Mouse (Mus musculus) embryo, embryonic 10 days (tissue): ENCODE data around the gene Ccdc152.

Experiments
- DNase-seq: peaks from one replicate; pipeline ENCODE4 v3.0.0-alpha.2; 2015; ENCODE audit warnings: low spot score

Ccdc152 gene

GRCm38 (mm10) chr15:3303426-3303825, at the start of gene Ccdc152:
Gene Ccdc152, minus strand, starts transcription at chr15:3303526.
- no peak for DNase-seq

GRCm38 (mm10) chr15:3349306-3350064, 46.2 kb upstream of the Ccdc152 start:
- DNase-seq: no peak

GRCm38 (mm10) chr15:3346682-3347081, 43.4 kb upstream of the Ccdc152 start:
- DNase-seq: no peak

GRCm38 (mm10) chr15:3344555-3344954, 41.2 kb upstream of the Ccdc152 start:
- DNase-seq: no peak

GRCm38 (mm10) chr15:3341806-3342582, 38.7 kb upstream of the Ccdc152 start:
- DNase-seq: no peak

GRCm38 (mm10) chr15:3339847-3340246, 36.5 kb upstream of the Ccdc152 start:
- no peak for DNase-seq

GRCm38 (mm10) chr15:3332517-3332916, 29.2 kb upstream of the Ccdc152 start:
- DNase-seq: no peak

GRCm38 (mm10) chr15:3331813-3332212, 28.5 kb upstream of the Ccdc152 start:
- DNase-seq: no peak

GRCm38 (mm10) chr15:3330291-3330690, 27.0 kb upstream of the Ccdc152 start:
- DNase-seq: no peak

GRCm38 (mm10) chr15:3323041-3323440, 19.7 kb upstream of the Ccdc152 start:
- DNase-seq: no peak

- DNase-seq: no peak
Measured at GRCm38 (mm10) chr15:3319929-3320328, 16.6 kb upstream of the Ccdc152 start.

- no peak for DNase-seq
Measured at GRCm38 (mm10) chr15:3316617-3317016, 13.3 kb upstream of the Ccdc152 start.

GRCm38 (mm10) chr15:3312937-3313336, 9.6 kb upstream of the Ccdc152 start:
- no peak for DNase-seq

- no peak for DNase-seq
Measured at GRCm38 (mm10) chr15:3309856-3310255, 6.5 kb upstream of the Ccdc152 start.

GRCm38 (mm10) chr15:3300361-3301100, 2.8 kb downstream of the Ccdc152 start:
- no peak for DNase-seq

- no peak for DNase-seq
Measured at GRCm38 (mm10) chr15:3297615-3298014, 5.7 kb downstream of the Ccdc152 start.

- DNase-seq: no peak
Measured at GRCm38 (mm10) chr15:3295986-3296385, 7.3 kb downstream of the Ccdc152 start.

- DNase-seq: no peak
Measured at GRCm38 (mm10) chr15:3293477-3293876, 9.8 kb downstream of the Ccdc152 start.

GRCm38 (mm10) chr15:3290435-3290834, 12.9 kb downstream of the Ccdc152 start:
- DNase-seq: no peak

GRCm38 (mm10) chr15:3286032-3286431, 17.3 kb downstream of the Ccdc152 start:
- no peak for DNase-seq

- DNase-seq: no peak
Measured at GRCm38 (mm10) chr15:3281737-3282136, 21.6 kb downstream of the Ccdc152 start.

GRCm38 (mm10) chr15:3281216-3281615, 22.1 kb downstream of the Ccdc152 start:
- DNase-seq: no peak

GRCm38 (mm10) chr15:3279242-3279641, 24.1 kb downstream of the Ccdc152 start:
- no peak for DNase-seq
